Mouse (Mus musculus) ES-E14 (cell line): ENCODE results near the gene Cxcr2.

Experiments
- CHD2 ChIP-seq: IDR thresholded peaks from 2 replicates; pipeline ENCODE4 v1.6.1; 2014; ENCODE audit warnings: mild to moderate bottlenecking, low read depth, low read length, inconsistent platforms
- HCFC1 ChIP-seq: IDR thresholded peaks from 2 replicates; pipeline ENCODE4 v1.6.1; 2012; ENCODE audit warnings: low read length, inconsistent platforms, borderline replicate concordance; ENCODE audit not compliant: insufficient read depth
- MAFK ChIP-seq: IDR thresholded peaks from 2 replicates; pipeline ENCODE4 v1.6.1; 2014; ENCODE audit warnings: mild to moderate bottlenecking, low read depth, low read length, inconsistent platforms; ENCODE audit not compliant: insufficient read depth
- ZC3H11A ChIP-seq: IDR thresholded peaks from 2 replicates; pipeline ENCODE4 v1.6.1; 2012; ENCODE audit warnings: low read depth, mild to moderate bottlenecking, inconsistent platforms, low read length, borderline replicate concordance
- ZNF384 ChIP-seq: IDR thresholded peaks from 2 replicates; pipeline ENCODE4 v1.6.1; 2012; ENCODE audit warnings: low read depth, low read length, inconsistent platforms

DNA sequence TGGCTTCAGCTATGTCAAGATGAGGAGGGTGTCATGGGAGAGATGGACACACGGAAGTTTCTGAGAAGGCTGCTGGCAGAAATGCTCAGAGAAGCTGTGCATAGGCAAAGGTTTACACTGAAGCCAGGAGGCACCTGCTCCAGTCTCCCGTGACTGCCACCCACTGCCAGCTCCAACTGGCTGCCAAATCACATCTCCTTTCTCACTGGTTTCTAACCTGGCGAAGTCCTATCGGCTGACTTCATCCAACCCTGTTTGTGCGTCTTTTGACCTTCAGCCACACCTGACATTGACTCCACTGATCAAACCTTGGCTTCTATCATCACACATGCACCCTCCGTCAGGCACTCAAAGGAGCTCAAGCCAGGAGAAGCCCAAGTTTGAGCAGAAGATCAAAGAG lies 35.9 kb upstream of the Cxcr2 start:
- TF ChIP-seq ZC3H11A (no peak), ZNF384 (no peak), CHD2 (no peak), MAFK (no peak), HCFC1 (no peak)
